Mouse (Mus musculus) cortical plate, adult 2 months (tissue): Measurements from ENCODE around the gene Rbp4. TPM values are rescaled to one million over a fixed set of nuclear protein-coding genes. Genes with fewer than 3 reads are reported as not detected.
A peak's percentile ranks its signal among the peaks of the same experiment; 100 is the strongest.

Experiments
- H3K27ac ChIP-seq: fragments of 200-500 bp; 2 replicates; pipeline ENCODE4 v1.5.1; 2012; ENCODE audit warnings: low read length, control low read depth, inconsistent platforms; ENCODE audit not compliant: insufficient read depth
- H3K4me1 ChIP-seq: fragments of 200-500 bp; 2 replicates; pipeline ENCODE4 v1.6.1; 2011; ENCODE audit warnings: low read length; ENCODE audit not compliant: control insufficient read depth, insufficient read depth
- H3K4me3 ChIP-seq: fragments of 200-500 bp; 2 replicates; pipeline ENCODE4 v1.5.1; 2011; ENCODE audit warnings: mild to moderate bottlenecking, low read length, control low read depth; ENCODE audit not compliant: insufficient read depth
- CTCF ChIP-seq: fragments of 200-500 bp; IDR thresholded peaks from 2 replicates; pipeline ENCODE4 v1.5.1; 2011; ENCODE audit warnings: mild to moderate bottlenecking, control low read depth, low read length; ENCODE audit not compliant: insufficient read depth; ENCODE audit errors: extremely low read depth
- POLR2A ChIP-seq: fragments of 200-500 bp; IDR thresholded peaks from 2 replicates; pipeline ENCODE4 v1.6.1; 2011; ENCODE audit warnings: mild to moderate bottlenecking, low read length, control low read depth; ENCODE audit not compliant: insufficient read depth; ENCODE audit errors: extremely low read depth
- polyA plus RNA-seq: library from polyadenylated mRNA; depleted of rRNA; stranded (reverse); fragments of >200 nt; gene quantifications from 2 replicates; pipeline ENCODE4 v1.2.3, GENCODE M21; 2012

Rbp4 gene
- polyA plus RNA-seq, 1 experiment: 33.6 TPM

DNA sequence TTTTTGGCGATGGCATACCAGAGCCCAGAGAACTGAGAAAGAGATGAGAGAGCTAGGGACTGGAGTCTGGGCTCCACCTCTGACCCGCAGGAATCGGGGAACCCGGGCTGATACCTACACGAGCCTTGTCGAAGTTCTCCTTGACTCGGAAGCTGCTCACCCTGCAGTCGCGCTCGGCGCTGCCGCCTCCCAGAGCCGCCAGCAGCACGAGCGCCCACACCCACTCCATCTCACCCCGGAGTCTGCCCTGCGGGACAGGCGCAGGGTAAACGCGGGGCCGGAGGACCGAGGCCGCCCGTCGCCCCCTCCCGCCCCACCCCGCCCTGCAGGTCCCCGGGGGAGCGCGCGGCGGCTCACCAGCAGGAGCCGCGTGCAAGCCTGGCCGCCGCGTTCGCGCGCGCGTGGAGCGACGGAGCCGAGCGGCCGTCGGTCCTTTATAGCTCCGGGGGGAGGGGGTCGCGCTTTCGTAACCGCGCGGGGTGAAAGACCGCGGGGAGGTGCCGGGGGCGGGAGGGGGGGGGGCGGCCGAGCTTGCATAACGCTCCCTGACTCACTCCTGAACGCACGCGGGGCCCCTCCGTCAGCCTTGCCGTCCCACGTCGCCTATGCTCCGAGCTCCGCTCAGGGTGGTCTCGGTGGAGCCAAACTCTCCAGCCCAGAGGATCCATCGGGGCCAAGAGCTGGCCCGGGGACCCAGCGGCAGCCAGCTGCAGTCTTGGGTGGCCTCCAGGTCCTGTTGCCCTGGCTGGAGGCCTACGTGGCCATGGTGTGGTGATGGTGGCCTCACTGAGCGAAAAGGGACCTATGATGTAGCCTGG is 471 bp downstream of the Rbp4 start:
- peak overlapping the region; percentile 38 for H3K4me3 ChIP-seq
- TF ChIP-seq POLR2A: no peak
- TF ChIP-seq CTCF: no peak
- no peak overlapping the region for H3K27ac ChIP-seq
- no peaks in the 10 kb centered on the region for H3K4me1 ChIP-seq

DNA sequence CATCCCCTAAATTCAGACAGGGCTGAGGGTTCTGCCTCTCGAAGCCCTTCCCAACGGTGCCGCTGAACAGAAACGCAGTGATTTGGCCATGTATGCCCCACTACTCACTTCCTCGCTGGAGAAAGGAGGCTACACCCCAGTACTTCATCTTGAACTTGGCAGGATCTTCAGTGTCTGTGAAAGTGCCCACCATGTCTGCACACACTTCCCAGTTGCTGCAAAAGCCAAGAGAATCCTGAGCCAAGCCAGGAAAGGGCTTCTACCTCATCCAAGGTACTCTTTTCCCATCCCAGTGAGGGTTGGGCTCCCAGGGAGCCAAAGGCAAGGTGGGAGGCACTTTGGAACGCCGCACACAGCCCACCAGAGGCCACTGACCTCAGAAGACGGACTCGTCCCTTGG is 1.2 kb downstream of the Rbp4 start:
- Histone ChIP-seq H3K4me3 (peak overlapping the region; percentile 38), H3K4me1 (no peaks in the 10 kb centered on the region), H3K27ac (no peak overlapping the region)
- TF ChIP-seq POLR2A (no peak), CTCF (no peak)

DNA sequence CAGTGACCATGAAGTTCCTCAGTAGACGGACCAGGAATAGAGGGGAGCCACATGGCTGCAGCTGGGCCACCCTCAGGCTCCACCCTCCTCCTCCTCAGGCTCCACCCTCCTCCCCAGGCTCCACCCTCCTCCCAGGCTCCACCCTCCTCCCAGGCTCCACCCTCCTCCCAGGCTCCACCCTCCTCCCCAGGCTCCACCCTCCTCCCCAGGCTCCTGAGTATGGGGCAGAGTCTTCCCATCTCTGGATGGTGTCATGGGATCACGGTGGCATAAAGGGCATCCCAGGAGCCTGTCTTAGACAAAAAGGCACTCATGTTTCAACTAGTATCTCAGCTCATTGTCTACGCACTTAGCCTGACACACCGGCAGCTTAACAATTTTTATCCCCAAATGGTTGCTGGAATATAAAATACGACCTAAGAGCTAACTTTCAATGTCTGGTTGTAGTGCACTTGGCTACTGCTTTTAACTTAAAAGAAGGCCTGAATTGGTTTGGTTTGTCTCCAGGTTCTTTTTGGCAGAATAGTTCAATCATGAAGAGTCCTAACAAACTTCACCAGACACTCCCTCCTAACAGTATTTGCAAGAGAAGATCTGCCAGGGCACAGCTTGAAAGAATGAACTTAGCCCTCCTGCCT is 4.8 kb downstream of the Rbp4 start:
- Histone ChIP-seq H3K4me3 (no peak overlapping the region), H3K4me1 (no peaks in the 10 kb centered on the region), H3K27ac (no peak overlapping the region)
- no peak for TF ChIP-seq CTCF

DNA sequence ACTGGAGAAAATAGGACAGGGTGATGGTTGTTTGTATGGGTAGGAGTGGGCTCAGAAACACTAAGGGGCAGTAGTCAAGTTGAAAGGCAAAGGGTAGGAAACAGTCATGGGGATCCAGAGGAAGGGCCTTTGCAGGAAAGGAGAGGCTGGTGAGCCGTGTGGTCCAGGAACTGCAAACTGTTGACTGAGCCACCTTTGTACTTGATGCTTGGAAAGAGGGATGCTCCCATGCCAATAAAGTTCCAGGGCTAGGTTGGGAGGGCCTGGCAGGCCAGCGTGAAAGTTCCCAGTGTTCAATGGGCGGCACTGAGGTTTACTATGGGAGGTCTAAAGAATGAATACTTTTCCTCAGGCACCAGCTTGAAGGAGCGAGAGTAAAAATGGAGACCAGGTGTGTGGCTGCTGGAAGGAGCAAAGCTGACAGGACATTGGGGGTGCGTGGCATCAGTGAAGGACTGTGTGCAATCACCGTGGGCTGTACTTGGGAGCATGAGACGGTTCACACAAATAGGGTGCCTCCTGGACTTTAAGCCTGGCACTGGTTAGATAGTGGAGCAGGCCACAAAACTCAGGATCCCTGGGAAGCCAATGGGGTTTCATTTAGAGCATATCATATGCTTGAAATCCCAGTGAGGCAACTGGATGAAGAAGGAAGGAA is 10.1 kb downstream of the Rbp4 start:
- H3K27ac ChIP-seq: no peak overlapping the region
- H3K4me1 ChIP-seq: no peaks in the 10 kb centered on the region
- TF ChIP-seq POLR2A (no peak), CTCF (no peak)
- no peak overlapping the region for H3K4me3 ChIP-seq

DNA sequence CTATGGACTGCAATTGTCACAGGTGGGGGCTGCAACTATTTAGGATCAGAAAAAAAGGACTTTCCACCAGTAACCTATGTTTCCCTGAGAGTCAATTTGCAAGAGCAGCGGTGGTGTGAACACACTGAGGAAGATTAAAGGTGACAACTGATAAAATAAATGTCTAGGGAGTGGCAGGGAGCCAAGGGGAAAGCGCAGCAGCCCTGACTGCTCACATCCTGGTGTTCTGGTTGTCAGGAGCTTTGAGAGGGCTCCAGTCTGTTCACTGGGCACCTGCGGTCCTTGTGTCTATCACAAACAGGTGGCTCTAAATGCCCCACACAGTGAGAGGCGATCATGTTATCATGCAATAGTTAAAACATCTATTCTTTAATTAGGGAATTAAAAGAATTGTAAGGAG is 12.5 kb downstream of the Rbp4 start:
- no peaks in the 10 kb centered on the region for H3K4me1 ChIP-seq
- no peak overlapping the region for H3K4me3 ChIP-seq
- TF ChIP-seq CTCF (no peak), POLR2A (no peak)
- no peak overlapping the region for H3K27ac ChIP-seq

DNA sequence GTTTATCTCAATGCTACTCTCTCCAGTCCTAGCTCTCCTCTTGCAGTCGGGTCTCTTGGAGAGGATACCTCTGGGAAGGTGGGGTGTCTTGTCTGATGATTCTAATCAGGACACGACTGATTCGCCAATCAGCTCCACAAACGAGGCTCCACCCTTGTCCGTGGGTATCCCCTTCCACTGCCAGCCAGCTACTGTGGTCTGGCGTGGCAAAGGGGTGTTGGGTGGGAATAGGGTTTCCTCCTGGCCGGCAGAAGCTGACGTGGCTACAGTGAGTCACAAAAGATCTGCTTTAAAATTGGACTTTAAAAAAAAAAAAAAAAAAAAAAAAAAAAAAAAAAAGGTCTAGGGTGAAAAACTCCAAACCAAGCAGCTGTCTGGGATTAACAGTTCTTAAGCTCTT is 14.0 kb downstream of the Rbp4 start:
- no peak overlapping the region for H3K27ac ChIP-seq
- TF ChIP-seq CTCF: no peak
- TF ChIP-seq POLR2A: no peak
- H3K4me1 ChIP-seq: no peaks in the 10 kb centered on the region
- no peak overlapping the region for H3K4me3 ChIP-seq

DNA sequence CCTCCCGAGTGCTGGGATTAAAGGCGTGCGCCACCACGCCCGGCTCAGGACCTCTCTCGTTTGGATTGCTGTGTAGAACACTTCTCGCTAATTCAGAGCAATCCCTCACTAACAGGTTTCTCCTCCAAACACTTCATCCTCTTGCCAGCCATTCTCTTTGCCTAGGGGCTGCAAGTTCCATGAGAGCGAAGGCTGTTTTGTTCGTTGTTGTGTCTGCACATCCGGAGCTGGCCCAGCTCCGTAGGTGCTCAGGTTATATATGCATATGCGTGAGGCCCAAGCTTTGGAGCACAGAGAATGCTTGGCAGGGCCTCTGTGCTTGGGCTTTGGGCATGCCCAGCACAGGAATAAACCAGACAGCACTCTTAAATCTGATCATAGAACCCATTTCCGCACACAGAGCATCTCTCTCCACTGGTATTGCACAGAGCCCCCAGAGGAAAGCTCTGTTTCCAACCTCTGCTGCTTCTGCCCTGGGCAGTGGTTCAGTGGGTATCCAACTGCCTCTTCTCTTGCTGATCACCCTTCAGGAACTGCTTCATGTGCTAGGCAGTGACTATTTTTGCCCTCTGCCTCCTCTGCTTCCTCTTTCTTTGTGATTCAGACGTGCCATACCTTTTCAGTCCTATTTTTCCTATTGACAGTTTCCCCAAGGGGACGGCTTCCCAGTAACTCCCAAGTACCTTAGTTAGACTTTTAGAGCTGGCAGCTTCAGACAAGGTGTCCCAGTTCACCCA is 15.4 kb downstream of the Rbp4 start:
- H3K27ac ChIP-seq: no peak overlapping the region
- no peaks in the 10 kb centered on the region for H3K4me1 ChIP-seq
- TF ChIP-seq POLR2A: no peak
- no peak for TF ChIP-seq CTCF
- no peak overlapping the region for H3K4me3 ChIP-seq

DNA sequence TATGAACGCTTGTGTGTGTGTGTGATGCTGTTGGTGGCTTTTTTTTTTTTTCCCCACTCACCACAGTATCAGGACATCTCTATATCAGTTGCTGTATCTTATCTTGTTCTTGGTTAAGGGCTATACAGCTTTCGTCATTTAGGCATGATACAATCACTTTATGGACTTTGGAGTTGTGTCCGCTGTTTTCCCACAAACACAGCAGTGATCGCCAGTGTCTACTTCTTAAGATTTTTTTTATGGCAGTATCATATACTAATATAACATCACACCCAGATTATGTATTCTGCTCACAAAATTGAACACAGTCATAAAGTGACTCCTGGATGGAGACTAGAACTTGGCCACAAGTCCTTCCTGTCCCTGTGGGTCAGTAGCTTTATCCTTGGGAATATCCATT is 17.2 kb downstream of the Rbp4 start:
- Histone ChIP-seq H3K4me1 (no peaks in the 10 kb centered on the region), H3K4me3 (no peak overlapping the region), H3K27ac (no peak overlapping the region)
- TF ChIP-seq POLR2A (no peak), CTCF (no peak)
